Mouse (Mus musculus): ENCODE measurements around the gene Ywhab. TPM values are rescaled to one million over a fixed set of nuclear protein-coding genes. Genes with fewer than 3 reads are reported as not detected.
A peak's percentile ranks its signal among the peaks of the same experiment; 100 is the strongest.

The Ywhab gene
- 288 and 295 TPM in 2 replicates for polyA plus RNA-seq (2015; fragmentation: Nextera tagmentation; extraction: Ambion mirVana)

GRCm38 (mm10) chr2:163994654-163994976, at the start of gene Ywhab:
Gene Ywhab, plus strand, starts transcription at chr2:163994960.
- Histone ChIP-seq H3K4me2 (peak within 1 kb of the TSS; percentile 62), H3K36me3 (no peaks in the 10 kb centered on the region), H3K9ac (peak within 1 kb of the TSS; percentile 87), H3K4me3 (replicated peaks) (peak within 1 kb of the TSS; percentile 93), H3K27me3 (replicated peaks) (no peaks in the 10 kb centered on the region), H3K27ac (peak within 1 kb of the TSS; percentile 97), H3K4me1 (peaks cover 9% of the 10 kb centered on the region; the same call in 1 of the 2 replicates), H3K9me3 (no peaks in the 10 kb centered on the region)
- no peak for ATAC-seq (ENCODE audit: insufficient read depth, low FRiP score, low read depth)
- 0% methylated on average over 11 of the region's 14 CpGs for WGBS

GRCm38 (mm10) chr2:163946221-163946620, 48.5 kb upstream of the Ywhab start:
- Histone ChIP-seq H3K36me3 (no peaks in the 10 kb centered on the region), H3K27ac (no peak overlapping the region), H3K9me3 (no peaks in the 10 kb centered on the region), H3K9ac (no peak overlapping the region), H3K4me1 (no peaks in the 10 kb centered on the region), H3K4me3 (replicated peaks) (no peak overlapping the region), H3K4me2 (no peak overlapping the region), H3K27me3 (replicated peaks) (no peaks in the 10 kb centered on the region)
- 69% methylated on average over 15 of the region's 15 CpGs for WGBS
- no peak for ATAC-seq (ENCODE audit: insufficient read depth, low FRiP score, low read depth)

- Histone ChIP-seq H3K4me3 (replicated peaks) (no peak overlapping the region), H3K9me3 (no peaks in the 10 kb centered on the region), H3K27ac (no peak overlapping the region), H3K27me3 (replicated peaks) (no peaks in the 10 kb centered on the region), H3K9ac (no peak overlapping the region), H3K4me1 (no peaks in the 10 kb centered on the region), H3K4me2 (no peak overlapping the region), H3K36me3 (no peaks in the 10 kb centered on the region)
- no peak for ATAC-seq (ENCODE audit: insufficient read depth, low FRiP score, low read depth)
- 76% methylated on average over 7 of the region's 7 CpGs for WGBS
Measured at GRCm38 (mm10) chr2:163947976-163948375, 46.8 kb upstream of the Ywhab start.

GRCm38 (mm10) chr2:163951770-163952169, 43.0 kb upstream of the Ywhab start:
- Histone ChIP-seq H3K27ac (no peak overlapping the region), H3K4me2 (no peak overlapping the region), H3K9ac (no peak overlapping the region), H3K4me1 (no peaks in the 10 kb centered on the region), H3K27me3 (replicated peaks) (no peaks in the 10 kb centered on the region), H3K4me3 (replicated peaks) (no peak overlapping the region), H3K9me3 (no peaks in the 10 kb centered on the region), H3K36me3 (no peaks in the 10 kb centered on the region)
- 31% methylated on average over 4 of the region's 4 CpGs for WGBS
- ATAC-seq (ENCODE audit: insufficient read depth, low FRiP score, low read depth): no peak

GRCm38 (mm10) chr2:163953622-163954310, 41.0 kb upstream of the Ywhab start:
- Histone ChIP-seq H3K9me3 (no peaks in the 10 kb centered on the region), H3K27ac (no peak overlapping the region), H3K27me3 (replicated peaks) (no peaks in the 10 kb centered on the region), H3K4me2 (no peak overlapping the region), H3K4me3 (replicated peaks) (no peak overlapping the region), H3K4me1 (no peaks in the 10 kb centered on the region), H3K36me3 (no peaks in the 10 kb centered on the region), H3K9ac (no peak overlapping the region)
- 59% methylated on average over 7 of the region's 7 CpGs for WGBS
- ATAC-seq (ENCODE audit: insufficient read depth, low FRiP score, low read depth): no peak

GRCm38 (mm10) chr2:163964606-163965560, 29.9 kb upstream of the Ywhab start:
- H3K4me2 ChIP-seq: no peak overlapping the region
- ATAC-seq (ENCODE audit: insufficient read depth, low FRiP score, low read depth): no peak
- WGBS: 66% methylated on average over 17 of the region's 19 CpGs

GRCm38 (mm10) chr2:163965706-163966105, 29.1 kb upstream of the Ywhab start:
- ATAC-seq (ENCODE audit: insufficient read depth, low FRiP score, low read depth): no peak
- Histone ChIP-seq H3K27me3 (replicated peaks) (no peaks in the 10 kb centered on the region), H3K4me2 (no peak overlapping the region), H3K9me3 (no peaks in the 10 kb centered on the region), H3K36me3 (no peaks in the 10 kb centered on the region), H3K4me3 (replicated peaks) (no peak overlapping the region), H3K4me1 (no peaks in the 10 kb centered on the region), H3K9ac (no peak overlapping the region), H3K27ac (no peak overlapping the region)
- WGBS: 70% methylated on average over 7 of the region's 7 CpGs

More at GRCm38 (mm10) chr2:163964606-163965560, 29.9 kb upstream of the Ywhab start:
- Histone ChIP-seq H3K27me3 (replicated peaks) (no peaks in the 10 kb centered on the region), H3K9me3 (no peaks in the 10 kb centered on the region), H3K36me3 (no peaks in the 10 kb centered on the region), H3K27ac (no peak overlapping the region), H3K9ac (no peak overlapping the region), H3K4me1 (no peaks in the 10 kb centered on the region), H3K4me3 (replicated peaks) (no peak overlapping the region)

- 7% methylated on average over 5 of the region's 5 CpGs for WGBS
Measured at GRCm38 (mm10) chr2:163968581-163968980, 26.2 kb upstream of the Ywhab start.

GRCm38 (mm10) chr2:163970326-163970725, 24.4 kb upstream of the Ywhab start:
- Histone ChIP-seq H3K4me2 (no peak overlapping the region), H3K9ac (no peak overlapping the region), H3K36me3 (no peaks in the 10 kb centered on the region), H3K27me3 (replicated peaks) (no peaks in the 10 kb centered on the region), H3K4me3 (replicated peaks) (no peak overlapping the region), H3K4me1 (no peaks in the 10 kb centered on the region), H3K27ac (no peak overlapping the region), H3K9me3 (no peaks in the 10 kb centered on the region)
- no peak for ATAC-seq (ENCODE audit: insufficient read depth, low FRiP score, low read depth)
- 38% methylated on average over 3 of the region's 3 CpGs for WGBS

More at GRCm38 (mm10) chr2:163968581-163968980, 26.2 kb upstream of the Ywhab start:
- Histone ChIP-seq H3K4me1 (no peaks in the 10 kb centered on the region), H3K4me3 (replicated peaks) (no peak overlapping the region), H3K27ac (no peak overlapping the region), H3K9me3 (no peaks in the 10 kb centered on the region), H3K27me3 (replicated peaks) (no peaks in the 10 kb centered on the region), H3K4me2 (no peak overlapping the region), H3K36me3 (no peaks in the 10 kb centered on the region), H3K9ac (no peak overlapping the region)
- no peak for ATAC-seq (ENCODE audit: insufficient read depth, low FRiP score, low read depth)

- no peaks in the 10 kb centered on the region for H3K9me3 ChIP-seq
- 76% methylated on average over 2 of the region's 2 CpGs for WGBS
- no peak overlapping the region for H3K27ac ChIP-seq
- H3K4me1 ChIP-seq: no peaks in the 10 kb centered on the region
- no peak overlapping the region for H3K4me3 ChIP-seq (replicated peaks)
- no peaks in the 10 kb centered on the region for H3K27me3 ChIP-seq (replicated peaks)
- ATAC-seq (ENCODE audit: insufficient read depth, low FRiP score, low read depth): no peak
- no peak overlapping the region for H3K4me2 ChIP-seq
- H3K9ac ChIP-seq: no peak overlapping the region
- H3K36me3 ChIP-seq: no peaks in the 10 kb centered on the region
Measured at GRCm38 (mm10) chr2:163974056-163974455, 20.7 kb upstream of the Ywhab start.

- 84% methylated on average over 6 of the region's 7 CpGs for WGBS
- no peak for ATAC-seq (ENCODE audit: insufficient read depth, low FRiP score, low read depth)
- Histone ChIP-seq H3K9me3 (no peaks in the 10 kb centered on the region), H3K36me3 (no peaks in the 10 kb centered on the region), H3K4me2 (no peak overlapping the region), H3K4me1 (no peaks in the 10 kb centered on the region), H3K27me3 (replicated peaks) (no peaks in the 10 kb centered on the region), H3K9ac (no peak overlapping the region), H3K27ac (no peak overlapping the region), H3K4me3 (replicated peaks) (no peak overlapping the region)
Measured at GRCm38 (mm10) chr2:163976448-163976847, 18.3 kb upstream of the Ywhab start.

GRCm38 (mm10) chr2:163987233-163987632, 7.5 kb upstream of the Ywhab start:
- Histone ChIP-seq H3K9ac (no peak overlapping the region), H3K36me3 (no peaks in the 10 kb centered on the region), H3K4me1 (no peaks in the 10 kb centered on the region), H3K27me3 (replicated peaks) (no peaks in the 10 kb centered on the region), H3K27ac (no peak overlapping the region), H3K4me2 (no peak overlapping the region), H3K4me3 (replicated peaks) (no peak overlapping the region), H3K9me3 (no peaks in the 10 kb centered on the region)
- 79% methylated on average over 8 of the region's 8 CpGs for WGBS
- ATAC-seq (ENCODE audit: insufficient read depth, low FRiP score, low read depth): no peak

Data from stomach, embryonic 15.5 days (tissue).